Mouse (Mus musculus) embryonic facial prominence, embryonic 15.5 days (tissue): ENCODE measurements around the gene Lrrc8b. TPM values are rescaled to one million over a fixed set of nuclear protein-coding genes. Genes with fewer than 3 reads are reported as not detected.

Experiments used
- ATAC-seq: fragments of 200-750 bp; cut with Nextera tagmentation; 2 replicates; pipeline ENCODE4 v1.8.0; 2017; ENCODE audit warnings: low read depth, moderate TSS enrichment; ENCODE audit not compliant: insufficient number of reproducible peaks, low FRiP score, low TSS enrichment
- H3K27ac ChIP-seq: fragments of 300-500 bp; sonication (generic); replicated peaks from 2 replicates; pipeline ENCODE4 v1.5.1; 2015; ENCODE audit warnings: mild to moderate bottlenecking, inconsistent platforms
- H3K27me3 ChIP-seq: fragments of 300-500 bp; sonication (generic); 2 replicates; pipeline ENCODE4 v1.6.1; 2015; ENCODE audit warnings: inconsistent platforms
- H3K36me3 ChIP-seq: fragments of 300-500 bp; sonication (generic); 2 replicates; pipeline ENCODE4 v1.6.1; 2015; ENCODE audit warnings: mild to moderate bottlenecking, inconsistent platforms
- H3K4me1 ChIP-seq: fragments of 300-500 bp; sonication (generic); 2 replicates; pipeline ENCODE4 v1.6.1; 2015; ENCODE audit warnings: inconsistent platforms
- H3K4me2 ChIP-seq: fragments of 300-500 bp; sonication (generic); replicated peaks from 2 replicates; pipeline ENCODE4 v1.6.1; 2015; ENCODE audit warnings: mild to moderate bottlenecking, inconsistent platforms
- H3K4me3 ChIP-seq: fragments of 300-500 bp; sonication (generic); replicated peaks from 2 replicates; pipeline ENCODE4 v1.5.1; 2015; ENCODE audit warnings: mild to moderate bottlenecking, inconsistent platforms
- H3K9ac ChIP-seq: fragments of 300-500 bp; sonication (generic); 2 replicates; pipeline ENCODE4 v1.6.1; 2015; ENCODE audit warnings: inconsistent platforms
- H3K9me3 ChIP-seq: fragments of 300-500 bp; sonication (generic); replicated peaks from 2 replicates; pipeline ENCODE4 v1.6.1; 2016; ENCODE audit warnings: inconsistent platforms
- WGBS: fragments of 180-500 bp; shearing (Covaris S2); methylation state at CpG from one replicate; pipeline ENCODE4 v1.1.7; 2015; 5-methylcytosine and 5-hydroxymethylcytosine counted together
- polyA plus RNA-seq: library from polyadenylated mRNA; unstranded; fragments of >200 nt; fragmentation: Nextera tagmentation; extraction: Ambion mirVana; gene quantifications from 2 replicates; pipeline ENCODE4 v1.2.1, GENCODE M21; 2015

Lrrc8b gene
- polyA plus RNA-seq, 1 experiment from 2014 or later, result 7.3 TPM

GRCm38 (mm10) chr5:105407661-105408060, 7.9 kb upstream of the Lrrc8b start:
- Histone ChIP-seq H3K4me2 (no peak overlapping the region), H3K4me1 (peaks cover 11% of the 10 kb centered on the region), H3K4me3 (no peak overlapping the region), H3K9me3 (no peaks in the 10 kb centered on the region), H3K36me3 (no peaks in the 10 kb centered on the region), H3K27me3 (no peaks in the 10 kb centered on the region), H3K27ac (no peak overlapping the region), H3K9ac (no peak overlapping the region)
- ATAC-seq, result no peak
- 82% methylated on average over 5 of the region's 5 CpGs for WGBS

DNA sequence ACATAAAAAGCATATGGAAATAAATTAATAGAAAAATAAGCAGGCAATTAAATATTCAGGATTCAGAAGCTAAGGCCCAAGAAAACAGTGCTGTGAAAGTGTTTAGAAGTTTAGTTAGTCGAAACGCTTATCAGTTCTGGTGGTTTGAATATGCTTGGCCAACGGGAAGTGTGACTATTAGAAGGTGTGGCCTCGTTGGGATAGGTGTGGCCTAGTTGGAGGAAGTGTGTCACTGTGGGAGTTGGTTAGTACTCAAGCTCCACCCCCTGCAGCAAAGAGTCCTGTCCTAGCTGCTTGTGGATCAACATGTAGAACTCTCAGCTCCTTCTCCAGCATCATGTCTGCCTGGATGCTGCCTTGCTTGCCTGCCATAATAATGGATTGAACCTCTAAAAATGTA, 6.5 kb upstream of the Lrrc8b start:
- Histone ChIP-seq H3K27me3 (no peaks in the 10 kb centered on the region), H3K9ac (no peak overlapping the region), H3K27ac (no peak overlapping the region), H3K36me3 (no peaks in the 10 kb centered on the region), H3K9me3 (no peaks in the 10 kb centered on the region), H3K4me3 (no peak overlapping the region), H3K4me1 (peaks cover 11% of the 10 kb centered on the region), H3K4me2 (no peak overlapping the region)
- 0 out of 2 replicates have a peak, but pooled peaks have one; percentile 47 for ATAC-seq
- WGBS, result 81% methylated on average over 4 of the region's 4 CpGs

DNA sequence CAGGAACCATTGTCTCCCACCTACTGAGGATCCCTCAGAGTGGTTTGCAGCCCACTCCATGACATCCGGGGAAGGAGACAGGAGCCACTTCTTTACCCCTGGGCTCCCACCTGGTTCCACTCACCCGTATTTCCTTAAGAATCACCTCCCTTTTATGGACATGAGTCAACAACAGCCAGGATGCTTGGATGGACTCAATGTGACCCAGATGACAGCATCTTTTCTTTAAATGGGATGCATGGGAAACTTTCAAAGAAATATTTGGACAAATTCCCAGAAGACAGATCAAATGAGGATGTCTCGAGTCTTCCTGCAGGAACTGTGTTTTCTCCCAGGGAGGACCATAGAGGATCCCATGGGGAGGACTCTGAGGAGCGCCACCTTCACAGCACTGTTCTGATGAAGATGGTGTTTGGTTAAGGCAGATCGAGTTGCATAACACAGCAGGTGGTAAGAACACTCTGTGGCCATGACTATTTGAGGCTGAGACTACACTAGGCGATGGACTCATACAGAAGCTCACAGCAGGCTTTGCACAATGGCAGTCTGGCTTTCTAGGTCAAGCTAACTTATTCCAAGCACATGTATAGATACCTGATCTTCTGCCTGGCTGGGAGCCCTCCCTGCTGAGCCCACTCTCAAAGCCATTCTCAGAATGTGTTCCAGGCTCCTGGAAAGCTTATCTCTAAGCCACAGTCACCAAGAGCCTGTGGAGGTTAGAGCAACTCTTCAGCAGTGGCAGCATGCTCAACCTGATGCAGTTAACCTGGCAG, 4.9 kb upstream of the Lrrc8b start:
- no peak for ATAC-seq
- Histone ChIP-seq H3K4me3 (no peak overlapping the region), H3K36me3 (no peaks in the 10 kb centered on the region), H3K4me1 (peaks cover 12% of the 10 kb centered on the region), H3K27ac (no peak overlapping the region), H3K27me3 (no peaks in the 10 kb centered on the region), H3K9me3 (no peaks in the 10 kb centered on the region), H3K9ac (no peak overlapping the region), H3K4me2 (no peak overlapping the region)
- WGBS, result 52% methylated on average over 6 of the region's 6 CpGs

DNA sequence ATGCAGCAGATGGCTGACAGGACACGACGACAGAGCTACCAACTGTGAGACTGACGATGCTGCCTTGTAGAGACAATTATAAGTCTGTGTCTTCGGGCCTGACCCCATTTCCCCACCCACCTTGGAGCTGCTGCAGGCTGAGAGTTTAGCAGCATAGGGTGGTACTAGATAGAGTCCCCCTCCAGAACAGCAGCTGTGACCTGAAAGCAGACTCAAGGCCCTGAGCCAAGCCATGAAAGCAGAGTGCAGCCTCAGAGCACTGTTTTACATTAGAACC, 4.3 kb upstream of the Lrrc8b start:
- Histone ChIP-seq H3K4me1 (peaks cover 16% of the 10 kb centered on the region), H3K27me3 (no peaks in the 10 kb centered on the region), H3K4me2 (no peak overlapping the region), H3K4me3 (no peak overlapping the region), H3K27ac (no peak overlapping the region), H3K9me3 (no peaks in the 10 kb centered on the region), H3K9ac (no peak overlapping the region), H3K36me3 (no peaks in the 10 kb centered on the region)
- WGBS, result 52% methylated on average over 4 of the region's 4 CpGs
- no peak for ATAC-seq

- Histone ChIP-seq H3K27ac (no peak overlapping the region), H3K4me3 (no peak overlapping the region), H3K9ac (no peak overlapping the region), H3K4me1 (peaks cover 17% of the 10 kb centered on the region), H3K9me3 (no peaks in the 10 kb centered on the region), H3K27me3 (no peaks in the 10 kb centered on the region), H3K36me3 (no peaks in the 10 kb centered on the region), H3K4me2 (no peak overlapping the region)
- ATAC-seq, result no peak
- 58% methylated on average over 2 of the region's 2 CpGs for WGBS
These were observed 3.8 kb upstream of the Lrrc8b start for GRCm38 (mm10) chr5:105411768-105412167.

- no peak overlapping the region for H3K4me2 ChIP-seq
- ATAC-seq, result no peak
- H3K9me3 ChIP-seq, result no peaks in the 10 kb centered on the region
- no peak overlapping the region for H3K27ac ChIP-seq
- H3K4me3 ChIP-seq, result no peak overlapping the region
- H3K36me3 ChIP-seq, result no peaks in the 10 kb centered on the region
- H3K27me3 ChIP-seq, result no peaks in the 10 kb centered on the region
- H3K9ac ChIP-seq, result no peak overlapping the region
- H3K4me1 ChIP-seq, result peaks cover 17% of the 10 kb centered on the region
- WGBS, result 53% methylated on average over 3 of the region's 3 CpGs
These were observed 2.9 kb upstream of the Lrrc8b start for GRCm38 (mm10) chr5:105412634-105413033.

GRCm38 (mm10) chr5:105414341-105415120, 1.0 kb upstream of the Lrrc8b start:
- 0 out of 2 replicates have a peak, but pooled peaks cover 4% of the 10 kb centered on the region for H3K36me3 ChIP-seq
- ATAC-seq, result no peak
- peaks cover 17% of the 10 kb centered on the region for H3K4me1 ChIP-seq
- 80% methylated on average over 12 of the region's 12 CpGs for WGBS
- peak overlapping the region; percentile 73 for H3K4me3 ChIP-seq
- H3K9me3 ChIP-seq, result no peaks in the 10 kb centered on the region
- no peaks in the 10 kb centered on the region for H3K27me3 ChIP-seq
- peak overlapping the region; percentile 98 for H3K4me2 ChIP-seq
- peak overlapping the region; percentile 85 for H3K27ac ChIP-seq
- H3K9ac ChIP-seq, result peak overlapping the region; percentile 76; the same call in 1 of the 2 replicates

DNA sequence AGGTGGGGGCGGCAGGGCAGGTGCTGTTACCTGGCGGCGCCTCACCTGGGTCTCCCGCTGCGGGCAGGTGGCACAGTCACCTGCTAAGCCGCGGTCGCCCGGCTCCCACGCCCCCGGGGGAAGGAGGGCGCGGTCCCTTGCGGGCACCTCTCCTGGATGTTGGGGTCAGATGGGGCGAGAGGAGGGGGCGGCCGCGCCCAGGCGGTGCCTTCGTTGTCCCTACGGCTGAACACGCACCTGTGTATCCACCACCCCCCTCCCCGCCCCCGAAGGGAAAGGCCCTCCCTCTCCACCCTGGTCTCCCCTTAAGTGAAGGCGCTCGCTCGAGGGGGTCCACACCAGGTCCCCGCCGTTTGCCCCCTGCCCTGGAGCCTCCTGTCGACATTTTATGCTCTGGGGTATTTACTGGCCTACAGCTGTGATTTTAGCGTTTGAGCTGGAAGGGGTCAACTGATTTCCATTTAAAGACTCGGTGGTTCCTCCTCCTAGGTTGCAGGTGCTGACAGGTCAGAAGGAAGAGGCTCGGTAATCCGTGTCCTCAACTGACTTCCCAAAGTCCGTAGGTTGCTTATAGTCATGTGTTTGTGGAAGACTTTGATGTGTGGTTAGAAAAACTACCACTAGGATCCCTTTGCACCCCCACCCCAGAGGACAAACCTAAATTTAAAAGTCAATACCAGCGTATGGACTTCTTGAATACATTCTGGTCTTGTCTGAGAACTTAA, 538 bp downstream of the Lrrc8b start:
- H3K9ac ChIP-seq, result peak overlapping the region; percentile 76
- peak; percentile 29; the same call in 1 of the 2 replicates for ATAC-seq
- H3K4me1 ChIP-seq, result peaks cover 17% of the 10 kb centered on the region
- H3K36me3 ChIP-seq, result 0 out of 2 replicates have a peak, but pooled peaks cover 4% of the 10 kb centered on the region
- peak overlapping the region; percentile 85 for H3K27ac ChIP-seq
- peak overlapping the region; percentile 73 for H3K4me3 ChIP-seq
- H3K27me3 ChIP-seq, result no peaks in the 10 kb centered on the region
- H3K9me3 ChIP-seq, result no peaks in the 10 kb centered on the region
- peak overlapping the region; percentile 98 for H3K4me2 ChIP-seq
- 3% methylated on average over 29 of the region's 36 CpGs for WGBS

- H3K4me2 ChIP-seq, result 0 out of 2 replicates have a peak overlapping the region, but pooled peaks have one; percentile 98
- no peak overlapping the region for H3K4me3 ChIP-seq
- 0 out of 2 replicates have a peak, but pooled peaks cover 4% of the 10 kb centered on the region for H3K36me3 ChIP-seq
- H3K9me3 ChIP-seq, result no peaks in the 10 kb centered on the region
- no peak overlapping the region for H3K27ac ChIP-seq
- WGBS, result 69% methylated on average over 8 of the region's 8 CpGs
- no peak overlapping the region for H3K9ac ChIP-seq
- no peak for ATAC-seq
- no peaks in the 10 kb centered on the region for H3K27me3 ChIP-seq
- H3K4me1 ChIP-seq, result peaks cover 10% of the 10 kb centered on the region; the same call in 1 of the 2 replicates
These were observed 1.6 kb downstream of the Lrrc8b start for GRCm38 (mm10) chr5:105417217-105417616.

DNA sequence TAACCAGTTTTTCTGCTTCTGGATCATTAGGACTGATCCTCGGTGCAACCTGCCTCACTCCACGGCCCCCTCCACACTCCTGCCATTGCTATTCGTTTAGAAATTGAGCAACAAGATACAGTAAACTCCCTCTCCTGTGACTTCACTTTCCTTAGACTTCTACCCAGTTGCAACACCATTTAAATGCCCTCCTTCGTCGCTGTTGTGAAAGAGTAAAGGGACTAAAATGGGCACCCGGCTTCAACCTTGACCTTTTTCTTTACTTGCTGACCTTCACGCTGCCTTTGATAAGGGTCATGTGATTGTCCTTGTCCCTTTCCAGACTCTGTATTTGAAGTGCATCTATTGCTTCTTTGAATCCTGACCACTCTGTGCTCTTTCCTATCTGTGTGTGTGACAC, 2.8 kb downstream of the Lrrc8b start:
- Histone ChIP-seq H3K9me3 (no peaks in the 10 kb centered on the region), H3K4me2 (no peak overlapping the region), H3K4me1 (peaks cover 10% of the 10 kb centered on the region; the same call in 1 of the 2 replicates), H3K36me3 (0 out of 2 replicates have a peak, but pooled peaks cover 4% of the 10 kb centered on the region), H3K4me3 (no peak overlapping the region), H3K27ac (no peak overlapping the region), H3K9ac (no peak overlapping the region), H3K27me3 (no peaks in the 10 kb centered on the region)
- 71% methylated on average over 7 of the region's 7 CpGs for WGBS
- ATAC-seq, result no peak

DNA sequence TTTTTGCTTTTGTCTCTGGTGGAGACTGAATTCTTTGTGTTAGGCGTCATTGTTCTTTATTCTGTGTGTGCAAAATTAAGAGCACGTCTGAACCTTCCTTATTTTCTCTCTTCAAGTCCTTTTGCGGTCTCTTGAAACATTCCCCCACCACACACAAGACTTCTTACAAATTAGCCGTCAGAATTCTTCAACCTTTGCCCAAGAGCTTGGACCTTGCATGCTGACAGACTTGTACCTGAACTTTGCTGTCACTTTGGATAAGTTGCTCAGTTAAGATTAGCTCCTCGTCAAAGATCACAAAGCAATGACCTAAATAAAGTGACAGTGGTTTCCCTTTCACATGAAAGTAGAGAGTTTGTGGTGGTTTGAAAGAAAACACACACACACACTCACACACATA, 3.3 kb downstream of the Lrrc8b start:
- Histone ChIP-seq H3K36me3 (0 out of 2 replicates have a peak, but pooled peaks cover 4% of the 10 kb centered on the region), H3K9ac (no peak overlapping the region), H3K27me3 (no peaks in the 10 kb centered on the region), H3K4me1 (peaks cover 10% of the 10 kb centered on the region; the same call in 1 of the 2 replicates), H3K4me3 (no peak overlapping the region), H3K27ac (no peak overlapping the region), H3K4me2 (no peak overlapping the region), H3K9me3 (no peaks in the 10 kb centered on the region)
- WGBS, result 87% methylated on average over 5 of the region's 5 CpGs
- no peak for ATAC-seq
